Mouse (Mus musculus) limb, embryonic 12.5 days (tissue): Measurements from ENCODE around the gene Hspa4. TPM values are rescaled to one million over a fixed set of nuclear protein-coding genes. Genes with fewer than 3 reads are reported as not detected.
"Not testable (repeated sequence)": the region's sequence is repeated elsewhere in the genome, so short reads cannot be mapped to it uniquely, and the experiment has no call there.

Source experiments
- ATAC-seq: fragments of 200-750 bp; cut with Nextera tagmentation; 2 replicates; pipeline ENCODE4 v1.8.0; 2017; ENCODE audit warnings: low read depth, moderate TSS enrichment; ENCODE audit not compliant: insufficient number of reproducible peaks, insufficient read depth, low FRiP score, low TSS enrichment
- H3K27ac ChIP-seq: fragments of 300-500 bp; sonication (generic); 2 replicates; pipeline ENCODE4 v1.5.1; 2016; ENCODE audit warnings: mild to moderate bottlenecking, moderate library complexity
- H3K27me3 ChIP-seq: fragments of 300-500 bp; sonication (generic); 2 replicates; pipeline ENCODE4 v1.6.1; 2016; ENCODE audit warnings: mild to moderate bottlenecking, moderate library complexity
- H3K36me3 ChIP-seq: fragments of 300-500 bp; sonication (generic); 2 replicates; pipeline ENCODE4 v1.6.1; 2016; ENCODE audit warnings: mild to moderate bottlenecking, moderate library complexity
- H3K4me1 ChIP-seq: fragments of 300-500 bp; sonication (generic); replicated peaks from 2 replicates; pipeline ENCODE4 v1.6.1; 2016
- H3K4me2 ChIP-seq: fragments of 300-500 bp; sonication (generic); 2 replicates; pipeline ENCODE4 v1.6.1; 2016; ENCODE audit warnings: mild to moderate bottlenecking, moderate library complexity
- H3K4me3 ChIP-seq: fragments of 300-500 bp; sonication (generic); replicated peaks from 2 replicates; pipeline ENCODE4 v1.5.1; 2016; ENCODE audit warnings: mild to moderate bottlenecking
- H3K9ac ChIP-seq: fragments of 300-500 bp; sonication (generic); replicated peaks from 2 replicates; pipeline ENCODE4 v1.6.1; 2016; ENCODE audit warnings: mild to moderate bottlenecking, moderate library complexity
- H3K9me3 ChIP-seq: fragments of 300-500 bp; sonication (generic); 2 replicates; pipeline ENCODE4 v1.6.1; 2016; ENCODE audit warnings: mild to moderate bottlenecking, moderate library complexity
- WGBS: fragments of 180-500 bp; shearing (Covaris S2); methylation state at CpG from one replicate; pipeline ENCODE4 v1.1.7; 2016; 5-methylcytosine and 5-hydroxymethylcytosine counted together
- polyA plus RNA-seq: library from polyadenylated mRNA; unstranded; fragments of >200 nt; fragmentation: Nextera tagmentation; extraction: Ambion mirVana; gene quantifications from 2 replicates; pipeline ENCODE4 v1.2.1, GENCODE M21; 2016

The Hspa4 gene
- polyA plus RNA-seq, 1 experiment from 2014 or later: 118 TPM

DNA sequence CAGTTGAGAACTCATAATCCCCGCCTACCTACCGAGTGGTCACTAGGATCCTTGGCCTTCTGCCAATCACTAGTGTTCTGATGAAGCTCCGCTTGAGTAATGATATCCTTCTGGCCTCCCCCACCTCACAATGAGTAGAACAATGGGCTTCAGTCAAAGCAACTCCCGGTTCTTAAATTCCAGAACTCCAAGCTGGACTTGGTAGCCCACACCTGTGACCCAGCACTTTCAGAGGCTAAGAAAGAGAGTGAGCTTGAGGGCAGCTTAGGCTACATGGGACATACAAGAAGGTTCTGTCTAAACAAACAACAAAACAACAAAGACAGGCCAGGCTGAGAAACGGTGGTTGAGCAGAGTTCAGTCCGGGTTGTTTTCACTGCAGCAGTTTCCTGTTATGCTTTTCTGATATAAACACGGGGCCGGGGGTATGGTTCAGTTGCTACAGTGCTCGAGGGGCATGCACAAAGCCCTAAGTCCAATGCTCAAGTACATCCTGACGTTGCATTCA, 7.4 kb upstream of the Hspa4 start:
- H3K9ac ChIP-seq: no peak overlapping the region
- 0 out of 2 replicates have a peak, but pooled peaks cover 5% of the 10 kb centered on the region for H3K4me1 ChIP-seq
- no peak overlapping the region for H3K4me3 ChIP-seq
- H3K36me3 ChIP-seq: no peaks in the 10 kb centered on the region
- 81% methylated on average over 10 of the region's 10 CpGs for WGBS
- no peak overlapping the region for H3K4me2 ChIP-seq
- no peaks in the 10 kb centered on the region for H3K27me3 ChIP-seq
- ATAC-seq: no peak
- no peaks in the 10 kb centered on the region for H3K9me3 ChIP-seq
- H3K27ac ChIP-seq: no peak overlapping the region; the same call in 1 of the 2 replicates

DNA sequence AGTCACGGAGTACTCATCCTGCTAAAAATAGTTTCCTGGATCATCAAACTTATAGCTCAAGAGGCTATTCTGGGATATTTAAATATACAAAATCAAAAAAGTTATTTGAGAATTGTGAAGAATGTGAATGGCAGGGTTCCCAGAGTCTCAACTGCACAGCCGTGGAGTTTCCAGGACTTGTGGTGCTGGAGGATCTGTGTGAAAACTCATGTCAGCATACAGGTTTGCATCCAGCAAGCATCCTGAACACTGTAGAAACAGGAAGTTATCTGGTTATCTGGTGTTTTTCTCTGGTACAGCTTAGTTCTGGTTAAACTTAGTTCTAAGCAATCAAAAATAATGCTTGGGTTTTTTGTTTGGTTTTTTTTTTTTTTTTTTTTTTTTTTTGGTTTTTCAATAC, 6.7 kb upstream of the Hspa4 start:
- H3K27me3 ChIP-seq: no peaks in the 10 kb centered on the region
- H3K9me3 ChIP-seq: no peaks in the 10 kb centered on the region
- 0 out of 2 replicates have a peak, but pooled peaks cover 5% of the 10 kb centered on the region for H3K4me1 ChIP-seq
- no peak overlapping the region for H3K27ac ChIP-seq
- no peak for ATAC-seq
- H3K9ac ChIP-seq: no peak overlapping the region
- no peak overlapping the region for H3K4me3 ChIP-seq
- H3K36me3 ChIP-seq: no peaks in the 10 kb centered on the region
- 90% methylated on average over 2 of the region's 2 CpGs for WGBS
- no peak overlapping the region for H3K4me2 ChIP-seq

DNA sequence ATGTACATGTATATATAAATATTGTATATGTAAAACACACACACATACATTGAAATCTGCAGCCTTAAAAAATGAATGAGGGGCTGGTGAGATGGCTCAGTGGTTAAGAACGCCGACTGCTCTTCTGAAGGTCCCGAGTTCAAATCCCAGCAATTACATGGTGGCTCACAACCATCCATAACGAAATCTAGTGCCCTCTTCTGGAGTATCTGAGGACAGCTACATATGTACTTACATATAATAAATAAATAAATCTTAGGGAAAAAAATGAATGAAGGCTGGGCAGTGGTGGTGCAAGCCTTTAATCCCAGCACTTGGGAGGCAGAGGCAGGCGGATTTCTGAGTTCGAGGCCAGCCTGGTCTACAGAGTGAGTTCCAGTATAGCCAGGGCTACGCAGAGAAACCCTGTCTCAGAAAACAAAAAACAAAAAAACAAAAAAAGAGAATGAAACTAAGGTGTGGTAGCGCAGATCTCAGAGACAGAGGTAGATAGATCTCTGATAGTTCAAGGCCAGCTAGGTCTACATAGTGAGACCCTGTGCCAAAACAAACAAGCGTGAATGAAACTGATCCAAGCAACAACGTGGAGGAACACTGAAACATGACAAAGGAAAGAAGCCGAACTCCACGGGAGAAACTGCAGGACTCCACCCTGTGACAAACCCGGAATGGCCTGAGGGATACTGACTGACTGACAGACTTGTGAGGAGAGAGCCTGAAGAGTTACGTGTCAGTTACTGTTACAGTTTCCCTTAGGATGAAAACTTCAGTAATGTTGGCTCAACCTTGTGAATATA, 4.0 kb upstream of the Hspa4 start:
- WGBS: 89% methylated on average over 14 of the region's 14 CpGs

DNA sequence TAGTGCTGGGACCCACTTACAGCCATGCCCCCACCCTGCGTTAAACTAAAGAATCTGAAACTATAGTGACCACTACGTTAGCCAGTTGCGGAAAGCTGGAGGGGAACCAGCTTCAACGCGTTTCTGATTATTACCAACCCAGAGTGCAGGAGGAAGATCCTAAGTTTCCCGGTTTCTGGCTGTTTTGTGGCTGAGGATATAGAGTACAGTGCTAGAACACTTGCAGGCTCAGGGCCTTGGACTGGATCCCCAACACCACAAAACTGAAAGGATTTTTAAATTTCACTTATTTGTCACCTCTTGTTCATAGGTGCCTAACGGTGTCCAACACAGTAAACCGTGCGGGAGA, 884 bp upstream of the Hspa4 start:
- Histone ChIP-seq H3K4me3 (peak overlapping the region; percentile 99), H3K9me3 (no peaks in the 10 kb centered on the region), H3K27ac (peak overlapping the region; percentile 96), H3K9ac (peak overlapping the region; percentile 59), H3K27me3 (no peaks in the 10 kb centered on the region), H3K36me3 (peaks cover 6% of the 10 kb centered on the region), H3K4me1 (peaks cover 22% of the 10 kb centered on the region), H3K4me2 (peak overlapping the region; percentile 73)
- 51% methylated on average over 9 of the region's 9 CpGs for WGBS
- no peak; the same call in 1 of the 2 replicates for ATAC-seq

More for the DNA sequence above, 4.0 kb upstream of the Hspa4 start:
- H3K4me3 ChIP-seq: no peak overlapping the region
- no peak overlapping the region for H3K27ac ChIP-seq
- H3K4me1 ChIP-seq: peaks cover 11% of the 10 kb centered on the region
- H3K36me3 ChIP-seq: no peaks in the 10 kb centered on the region
- no peaks in the 10 kb centered on the region for H3K27me3 ChIP-seq
- ATAC-seq: no peak
- no peak overlapping the region for H3K9ac ChIP-seq
- no peak overlapping the region for H3K4me2 ChIP-seq
- no peaks in the 10 kb centered on the region for H3K9me3 ChIP-seq

DNA sequence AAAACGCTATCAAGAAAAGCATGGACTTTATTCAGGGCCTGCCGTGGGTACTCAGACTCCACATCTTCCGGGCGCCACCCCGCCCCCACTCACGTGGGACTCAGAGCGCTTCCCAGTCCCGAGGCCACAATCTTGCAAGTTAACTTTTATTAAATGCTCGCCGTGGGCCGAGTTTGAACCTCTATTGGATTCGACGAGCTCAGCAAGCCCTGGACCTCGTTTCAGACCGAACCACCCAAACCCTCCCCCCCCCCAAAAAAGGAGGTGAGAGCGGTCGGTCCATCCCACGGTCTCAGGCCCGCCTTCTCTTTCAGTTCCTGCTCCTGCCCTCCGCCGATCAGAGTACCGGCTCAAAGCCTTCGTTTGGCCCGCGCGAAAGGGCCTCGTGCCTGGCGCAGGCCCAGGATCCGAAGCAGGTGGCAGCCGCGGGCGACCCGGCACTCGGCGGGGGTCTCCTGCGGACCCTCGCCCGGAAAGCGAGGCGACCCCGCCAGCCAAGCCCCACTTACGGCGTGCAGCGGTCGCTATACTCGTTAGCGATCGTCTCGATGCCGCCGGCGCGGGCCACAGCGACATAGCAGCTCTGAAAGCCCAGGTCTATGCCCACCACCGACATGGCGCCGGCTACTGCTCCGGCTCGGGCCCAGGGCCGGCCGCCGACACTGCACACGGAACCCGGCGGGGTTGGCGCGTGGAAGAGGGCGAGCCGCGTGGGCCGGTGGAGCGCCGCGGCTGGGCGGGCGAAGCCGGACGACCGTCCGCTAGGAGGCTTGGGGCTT, 517 bp downstream of the Hspa4 start:
- Histone ChIP-seq H3K9ac (peak overlapping the region; percentile 98), H3K36me3 (peaks cover 6% of the 10 kb centered on the region), H3K9me3 (no peaks in the 10 kb centered on the region), H3K4me1 (peaks cover 22% of the 10 kb centered on the region), H3K4me2 (peak overlapping the region; percentile 73), H3K27me3 (no peaks in the 10 kb centered on the region), H3K27ac (peak overlapping the region; percentile 96), H3K4me3 (peak overlapping the region; percentile 99)
- ATAC-seq: peak; percentile 69
- under 1% methylated on average over 80 of the region's 80 CpGs for WGBS

DNA sequence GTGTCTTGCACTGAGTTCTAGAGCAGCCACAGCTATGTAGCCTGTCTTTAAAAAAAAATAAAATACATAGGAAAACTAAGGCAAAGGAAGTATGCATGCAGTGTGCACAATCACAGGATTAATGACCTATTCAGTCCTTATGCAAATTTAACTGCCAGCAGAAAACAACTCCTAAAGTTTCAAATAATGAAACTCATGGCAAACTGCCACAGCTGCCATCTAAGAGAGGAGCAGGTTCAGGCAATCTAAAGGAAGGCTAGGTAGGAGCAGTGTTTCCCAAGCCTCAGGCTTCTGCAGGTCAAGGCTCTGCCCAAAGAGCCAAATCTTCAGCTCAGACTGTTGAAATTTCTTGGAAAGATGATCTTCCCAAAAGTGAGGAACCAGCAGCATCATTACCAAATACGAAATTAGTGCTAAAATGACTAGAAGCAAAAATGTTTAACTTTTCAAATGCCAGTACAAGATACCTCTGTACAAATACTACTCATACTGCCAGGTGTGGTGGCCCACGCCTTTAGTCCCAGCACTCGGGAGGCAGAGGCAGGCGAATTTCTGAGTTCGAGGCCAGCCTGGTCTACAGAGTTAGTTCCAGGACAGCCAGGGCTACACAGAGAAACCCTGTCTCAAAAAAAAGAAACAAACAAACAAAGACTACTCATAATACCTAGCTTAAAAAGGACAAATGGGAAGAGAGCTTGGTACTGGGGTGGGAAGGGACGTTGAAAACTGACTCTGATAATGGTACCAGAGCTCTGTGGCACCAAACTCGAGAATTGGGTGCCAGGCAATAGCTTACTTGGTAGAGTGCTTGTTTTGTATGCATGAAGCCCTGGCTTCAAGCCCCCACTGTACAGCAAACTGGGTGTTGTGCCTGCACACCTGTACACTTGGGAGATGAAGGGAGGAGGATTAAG, 2.1 kb downstream of the Hspa4 start:
- Histone ChIP-seq H3K36me3 (peaks cover 14% of the 10 kb centered on the region), H3K4me1 (peaks cover 22% of the 10 kb centered on the region), H3K9ac (no peak overlapping the region), H3K4me2 (peak overlapping the region; percentile 73), H3K4me3 (peak overlapping the region; percentile 99), H3K27ac (no peak overlapping the region), H3K27me3 (no peaks in the 10 kb centered on the region), H3K9me3 (no peaks in the 10 kb centered on the region)
- 85% methylated on average over 7 of the region's 7 CpGs for WGBS
- no peak for ATAC-seq

DNA sequence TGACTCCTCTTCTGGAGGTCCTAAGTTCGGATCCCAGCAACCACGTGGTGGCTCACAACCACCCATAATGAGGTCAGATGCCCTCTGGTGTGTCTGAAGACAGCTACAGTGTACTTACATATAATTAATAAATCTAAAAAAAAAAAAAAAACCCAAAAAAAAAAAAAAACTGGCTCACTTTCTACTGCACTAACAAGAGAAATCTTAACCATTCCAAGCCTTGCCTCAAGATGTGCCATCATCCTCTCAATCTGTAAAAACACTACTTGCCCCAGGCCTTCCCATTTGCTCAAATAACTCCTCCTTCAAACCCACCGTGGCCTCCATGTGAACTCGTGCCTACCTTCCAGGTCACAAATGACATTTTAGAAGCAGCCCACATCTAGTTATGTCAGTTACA, 3.4 kb downstream of the Hspa4 start:
- no peak overlapping the region for H3K27ac ChIP-seq
- H3K4me2 ChIP-seq: no peak overlapping the region
- peaks cover 22% of the 10 kb centered on the region for H3K4me1 ChIP-seq
- WGBS: 75% methylated on average over 4 of the region's 4 CpGs
- no peaks in the 10 kb centered on the region for H3K9me3 ChIP-seq
- peaks cover 27% of the 10 kb centered on the region for H3K36me3 ChIP-seq
- no peak overlapping the region for H3K4me3 ChIP-seq
- no peak overlapping the region for H3K9ac ChIP-seq
- no peak for ATAC-seq
- H3K27me3 ChIP-seq: no peaks in the 10 kb centered on the region

DNA sequence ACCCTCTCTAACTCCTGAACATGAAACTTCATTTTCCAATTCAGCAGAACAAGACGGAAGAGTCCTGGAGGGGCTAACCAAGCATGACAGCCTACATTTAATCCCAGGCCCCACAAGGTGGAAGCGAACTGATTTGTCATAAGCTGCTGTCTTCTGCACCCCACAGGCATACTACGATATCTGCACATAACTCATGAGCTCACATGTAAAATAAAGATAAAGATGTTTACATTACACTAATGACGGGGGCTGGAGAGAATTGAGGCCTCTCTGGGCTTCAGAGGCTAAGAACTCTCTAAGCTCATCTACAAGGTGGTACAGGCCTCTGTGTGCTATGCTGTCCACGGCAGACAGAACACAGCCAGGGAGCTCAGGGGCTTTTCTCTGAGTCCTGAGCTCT, 5.8 kb downstream of the Hspa4 start:
- no peaks in the 10 kb centered on the region for H3K9me3 ChIP-seq
- H3K9ac ChIP-seq: no peak overlapping the region
- peaks cover 16% of the 10 kb centered on the region for H3K4me1 ChIP-seq
- H3K4me2 ChIP-seq: no peak overlapping the region
- no peaks in the 10 kb centered on the region for H3K27me3 ChIP-seq
- 94% methylated on average over 5 of the region's 5 CpGs for WGBS
- no peak for ATAC-seq
- H3K36me3 ChIP-seq: peaks cover 50% of the 10 kb centered on the region
- no peak overlapping the region for H3K4me3 ChIP-seq
- H3K27ac ChIP-seq: no peak overlapping the region

DNA sequence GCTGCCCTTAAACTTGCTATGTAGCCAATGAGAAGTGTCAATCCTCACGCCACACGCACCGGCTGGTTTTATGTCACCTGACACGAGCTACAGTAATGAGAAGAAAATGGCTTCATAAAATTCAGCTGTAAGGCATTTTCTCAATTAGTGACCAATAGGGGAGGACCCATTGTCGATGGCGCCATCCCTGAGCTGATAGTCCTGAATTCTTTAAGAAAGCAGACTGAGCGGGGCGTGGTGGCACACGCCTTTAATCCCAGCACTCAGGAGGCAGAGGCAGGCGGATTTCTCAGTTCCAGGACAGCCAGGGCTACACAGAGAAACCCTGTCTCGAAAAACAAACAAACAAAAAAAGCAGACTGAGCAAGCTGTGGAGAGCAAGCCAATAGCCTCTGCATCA, 9.4 kb downstream of the Hspa4 start:
- 90% methylated on average over 11 of the region's 11 CpGs for WGBS
- H3K36me3 ChIP-seq: peaks cover 79% of the 10 kb centered on the region
- no peak for ATAC-seq
- no peak overlapping the region for H3K4me2 ChIP-seq
- no peaks in the 10 kb centered on the region for H3K4me1 ChIP-seq
- H3K27me3 ChIP-seq: no peaks in the 10 kb centered on the region
- H3K9ac ChIP-seq: no peak overlapping the region
- H3K27ac ChIP-seq: no peak overlapping the region
- no peak overlapping the region for H3K4me3 ChIP-seq
- no peaks in the 10 kb centered on the region for H3K9me3 ChIP-seq

DNA sequence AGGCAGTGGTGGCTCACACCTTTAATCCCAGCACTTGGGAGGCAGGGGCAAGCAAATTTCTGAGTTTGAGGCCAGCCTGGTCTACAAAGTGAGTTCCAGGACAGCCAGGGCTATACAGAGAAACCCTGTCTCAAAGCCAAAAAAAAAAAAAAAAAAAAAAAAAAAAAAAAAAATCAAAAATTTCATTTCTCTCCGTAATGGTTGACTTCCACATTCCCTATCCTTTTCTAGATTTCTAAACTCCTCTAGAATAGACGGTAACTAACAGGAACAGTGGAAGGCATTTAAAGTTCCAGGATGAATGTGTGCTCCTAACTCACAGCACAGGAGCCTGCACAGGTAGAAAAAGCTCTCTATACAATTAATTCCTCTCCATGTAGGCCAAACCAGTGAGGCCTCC, 10.1 kb downstream of the Hspa4 start:
- peaks cover 86% of the 10 kb centered on the region for H3K36me3 ChIP-seq
- H3K27me3 ChIP-seq, H3K9ac ChIP-seq, H3K27ac ChIP-seq, ATAC-seq, H3K9me3 ChIP-seq, H3K4me3 ChIP-seq, H3K4me2 ChIP-seq, H3K4me1 ChIP-seq: not testable (repeated sequence)
- WGBS: 87% methylated on average over 2 of the region's 2 CpGs

DNA sequence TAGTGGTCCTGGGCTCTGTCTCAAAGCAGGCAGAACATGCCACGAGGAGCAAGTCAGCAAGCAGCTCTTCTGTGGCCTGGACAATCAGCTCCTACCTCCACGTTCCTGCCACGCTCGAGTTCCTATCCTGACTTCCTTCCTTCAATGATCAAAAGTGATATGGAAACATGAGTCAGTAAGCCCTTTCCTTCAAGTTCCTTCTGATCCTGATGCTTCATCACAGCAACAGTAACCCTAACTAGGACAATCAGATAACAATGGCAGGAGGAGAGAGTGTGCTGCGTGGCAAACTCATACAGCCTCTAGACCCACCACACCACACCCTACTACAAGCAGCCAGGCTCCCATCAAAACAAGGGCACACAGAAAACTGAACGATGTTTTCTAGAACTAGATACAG, 14.4 kb downstream of the Hspa4 start:
- peaks cover 96% of the 10 kb centered on the region for H3K36me3 ChIP-seq
- no peak for ATAC-seq
- no peaks in the 10 kb centered on the region for H3K27me3 ChIP-seq
- WGBS: 92% methylated on average over 6 of the region's 6 CpGs
- no peaks in the 10 kb centered on the region for H3K9me3 ChIP-seq
- no peak overlapping the region for H3K27ac ChIP-seq
- H3K4me2 ChIP-seq: no peak overlapping the region
- no peak overlapping the region for H3K9ac ChIP-seq
- no peaks in the 10 kb centered on the region for H3K4me1 ChIP-seq
- no peak overlapping the region for H3K4me3 ChIP-seq
